Mouse (Mus musculus) neural tube, embryonic 15.5 days (tissue): ENCODE results near the gene Hnrnpa2b1. TPM values are rescaled to one million over a fixed set of nuclear protein-coding genes. Genes with fewer than 3 reads are reported as not detected.
A peak's percentile ranks its signal among the peaks of the same experiment; 100 is the strongest.

Experiments used
- ATAC-seq: fragments of 200-750 bp; cut with Nextera tagmentation; 2 replicates; pipeline ENCODE4 v1.8.0; 2017; ENCODE audit warnings: mild to moderate bottlenecking, moderate TSS enrichment, moderate library complexity; ENCODE audit not compliant: low FRiP score
- H3K27ac ChIP-seq: fragments of 300-500 bp; sonication (generic); replicated peaks from 2 replicates; pipeline ENCODE4 v1.5.1; 2015; ENCODE audit warnings: mild to moderate bottlenecking, inconsistent platforms
- H3K27me3 ChIP-seq: fragments of 300-500 bp; sonication (generic); replicated peaks from 2 replicates; pipeline ENCODE4 v1.6.1; 2015; ENCODE audit warnings: inconsistent platforms
- H3K36me3 ChIP-seq: fragments of 300-500 bp; sonication (generic); 2 replicates; pipeline ENCODE4 v1.6.1; 2015; ENCODE audit warnings: inconsistent platforms
- H3K4me1 ChIP-seq: fragments of 300-500 bp; sonication (generic); 2 replicates; pipeline ENCODE4 v1.6.1; 2015; ENCODE audit warnings: inconsistent platforms
- H3K4me2 ChIP-seq: fragments of 300-500 bp; sonication (generic); 2 replicates; pipeline ENCODE4 v1.6.1; 2015; ENCODE audit warnings: inconsistent platforms, mild to moderate bottlenecking, moderate library complexity
- H3K4me3 ChIP-seq: fragments of 300-500 bp; sonication (generic); replicated peaks from 2 replicates; pipeline ENCODE4 v1.5.1; 2015; ENCODE audit warnings: mild to moderate bottlenecking, inconsistent platforms
- H3K9ac ChIP-seq: fragments of 300-500 bp; sonication (generic); replicated peaks from 2 replicates; pipeline ENCODE4 v1.6.1; 2015; ENCODE audit warnings: mild to moderate bottlenecking, inconsistent platforms
- H3K9me3 ChIP-seq: fragments of 300-500 bp; sonication (generic); replicated peaks from 2 replicates; pipeline ENCODE4 v1.6.1; 2016; ENCODE audit warnings: inconsistent platforms
- WGBS: fragments of 180-500 bp; shearing (Covaris S2); methylation state at CpG from one replicate; pipeline ENCODE4 v1.1.7; 2015; ENCODE audit warnings: mixed read lengths; 5-methylcytosine and 5-hydroxymethylcytosine counted together
- polyA plus RNA-seq: library from polyadenylated mRNA; unstranded; fragments of >200 nt; fragmentation: Nextera tagmentation; extraction: Ambion mirVana; gene quantifications from 2 replicates; pipeline ENCODE4 v1.2.1, GENCODE M21; 2015

The Hnrnpa2b1 gene
- polyA plus RNA-seq, 1 experiment from 2014 or later: 1,222 TPM

DNA sequence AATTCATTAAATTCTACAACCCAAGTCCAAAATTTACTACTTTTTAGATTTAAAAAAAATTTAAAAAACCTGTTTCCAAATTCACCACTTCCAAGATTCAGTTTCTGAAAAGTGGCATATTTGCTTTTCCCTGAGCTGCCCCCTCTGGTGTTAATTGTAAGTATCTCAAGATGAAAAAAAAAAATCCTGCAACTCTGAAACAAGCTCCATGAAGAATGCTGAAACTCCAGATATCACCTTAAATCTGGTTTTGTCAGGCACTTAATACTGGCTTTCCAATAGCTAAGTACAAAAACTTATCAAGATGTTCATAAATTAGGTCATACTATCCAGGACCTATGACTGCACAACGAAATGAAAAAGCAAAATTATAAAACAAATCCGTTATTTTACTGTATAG is 2.0 kb downstream of the Hnrnpa2b1 start:
- Histone ChIP-seq H3K4me3 (peak overlapping the region; percentile 36), H3K4me1 (peaks cover 36% of the 10 kb centered on the region), H3K9me3 (no peaks in the 10 kb centered on the region), H3K36me3 (peaks cover 30% of the 10 kb centered on the region), H3K27ac (no peak overlapping the region), H3K27me3 (no peaks in the 10 kb centered on the region), H3K4me2 (peak overlapping the region; percentile 61), H3K9ac (no peak overlapping the region)
- ATAC-seq: no peak
- 2% methylated on average over 2 of the region's 2 CpGs for WGBS

DNA sequence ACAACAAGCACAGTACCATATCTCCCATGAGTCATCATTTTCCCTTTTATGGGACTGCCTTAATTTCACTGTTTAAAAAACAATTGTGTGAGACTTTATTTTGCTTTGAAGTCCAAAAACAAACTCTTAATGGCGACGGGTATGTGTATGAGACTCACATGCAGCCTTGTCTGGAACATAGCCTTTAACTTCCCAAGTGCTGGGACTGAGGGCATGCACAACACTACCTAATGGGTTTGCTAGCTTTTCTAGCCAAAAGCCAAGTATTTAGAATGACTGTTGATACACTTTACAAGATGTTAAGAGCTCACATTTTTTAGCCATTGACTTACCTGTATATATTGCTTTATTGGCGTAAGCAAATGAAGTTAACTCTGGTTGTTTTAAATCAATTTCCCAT is 9.3 kb downstream of the Hnrnpa2b1 start:
- H3K4me3 ChIP-seq: no peak overlapping the region
- no peak overlapping the region for H3K4me2 ChIP-seq
- H3K27me3 ChIP-seq: no peaks in the 10 kb centered on the region
- no peaks in the 10 kb centered on the region for H3K9me3 ChIP-seq
- H3K9ac ChIP-seq: no peak overlapping the region
- no peak for ATAC-seq
- 74% methylated on average over 3 of the region's 3 CpGs for WGBS
- H3K36me3 ChIP-seq: peaks cover 52% of the 10 kb centered on the region
- H3K4me1 ChIP-seq: peaks cover 11% of the 10 kb centered on the region
- no peak overlapping the region for H3K27ac ChIP-seq

DNA sequence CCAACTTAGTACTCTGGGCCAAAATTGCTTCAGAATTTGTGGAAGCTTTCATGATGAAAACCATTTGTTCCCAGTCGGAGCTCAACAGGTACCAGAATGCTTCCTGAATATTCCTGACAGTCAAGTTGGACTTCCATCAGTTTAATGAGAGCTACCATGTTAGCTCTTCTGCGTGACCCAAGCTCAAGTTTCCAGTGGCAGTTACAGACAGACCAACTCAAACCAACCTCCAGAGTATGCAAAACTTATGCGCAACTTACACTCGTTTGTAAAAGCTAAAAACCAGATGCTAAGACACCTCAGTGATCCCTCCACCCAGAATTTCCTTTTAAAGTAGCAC is 9.7 kb downstream of the Hnrnpa2b1 start:
- 79% methylated on average over 4 of the region's 4 CpGs for WGBS
- Histone ChIP-seq H3K4me3 (no peak overlapping the region), H3K4me1 (peaks cover 8% of the 10 kb centered on the region; the same call in 1 of the 2 replicates), H3K27ac (no peak overlapping the region), H3K9me3 (no peaks in the 10 kb centered on the region), H3K36me3 (peaks cover 49% of the 10 kb centered on the region), H3K27me3 (no peaks in the 10 kb centered on the region), H3K9ac (no peak overlapping the region), H3K4me2 (no peak overlapping the region)
- no peak for ATAC-seq

DNA sequence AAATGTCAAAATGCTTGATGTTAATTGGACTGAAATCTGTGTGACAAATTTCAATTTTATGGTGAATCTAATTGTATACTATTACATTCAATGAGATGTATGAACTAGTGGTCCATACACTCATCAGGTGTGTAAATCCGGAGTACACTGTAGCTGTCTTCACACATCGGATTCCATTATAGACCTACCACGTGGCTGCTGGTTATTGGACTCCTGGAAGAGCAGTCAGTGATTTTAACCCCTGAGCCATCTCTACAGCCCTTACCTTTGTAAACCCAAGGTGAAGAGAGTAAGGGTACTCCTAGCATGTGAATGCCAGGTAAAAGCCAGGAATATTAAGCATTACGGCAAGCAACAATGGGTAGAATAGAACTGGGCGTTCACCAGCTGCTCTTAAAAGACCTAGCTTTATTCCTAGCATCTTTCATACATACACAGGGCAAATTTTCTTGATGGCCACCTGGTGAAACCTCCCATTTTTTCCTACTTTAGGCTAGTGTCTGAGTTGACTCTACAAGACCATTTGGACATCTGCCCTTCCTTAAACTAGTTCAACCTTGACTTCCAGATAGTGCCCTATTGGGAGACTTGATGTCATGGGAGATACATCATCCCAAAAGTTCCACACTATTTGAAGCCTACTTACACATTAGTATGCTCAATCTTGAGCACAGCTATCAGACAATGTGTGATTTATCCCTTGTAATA is 10.2 kb downstream of the Hnrnpa2b1 start:
- H3K27me3 ChIP-seq: no peaks in the 10 kb centered on the region
- H3K9me3 ChIP-seq: no peaks in the 10 kb centered on the region
- peaks cover 48% of the 10 kb centered on the region for H3K36me3 ChIP-seq
- H3K27ac ChIP-seq: no peak overlapping the region
- H3K4me2 ChIP-seq: no peak overlapping the region
- no peak overlapping the region for H3K9ac ChIP-seq
- whole genome bisulfite sequencing: 37% methylated on average over 5 of the region's 5 CpGs
- H3K4me1 ChIP-seq: peaks cover 8% of the 10 kb centered on the region; the same call in 1 of the 2 replicates
- ATAC-seq: 0 out of 2 replicates have a peak, but pooled peaks have one; percentile 4
- no peak overlapping the region for H3K4me3 ChIP-seq

DNA sequence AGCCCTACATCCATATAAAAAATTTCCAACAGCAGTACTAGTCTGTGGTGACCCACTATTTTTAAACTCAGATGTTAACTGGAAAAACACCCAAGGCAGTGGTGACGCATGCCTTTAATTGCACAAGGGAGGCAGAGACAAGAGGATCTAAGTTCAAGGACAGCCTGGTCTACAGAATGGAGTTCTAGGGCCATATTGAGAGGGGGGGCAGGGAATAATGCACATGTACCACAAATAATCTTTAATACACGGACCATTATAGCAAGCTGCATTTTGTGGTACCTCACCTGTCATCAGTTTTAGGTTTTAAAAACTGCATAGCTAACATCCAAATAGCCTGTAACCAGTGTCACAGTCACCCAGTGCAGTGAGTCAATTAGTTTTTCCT is 10.8 kb downstream of the Hnrnpa2b1 start:
- no peaks in the 10 kb centered on the region for H3K9me3 ChIP-seq
- H3K4me3 ChIP-seq: no peak overlapping the region
- no peak overlapping the region for H3K4me2 ChIP-seq
- peaks cover 47% of the 10 kb centered on the region for H3K36me3 ChIP-seq
- H3K9ac ChIP-seq: no peak overlapping the region
- H3K27ac ChIP-seq: no peak overlapping the region
- WGBS: 53% methylated on average over 2 of the region's 2 CpGs
- ATAC-seq: no peak
- H3K4me1 ChIP-seq: peaks cover 8% of the 10 kb centered on the region; the same call in 1 of the 2 replicates
- no peaks in the 10 kb centered on the region for H3K27me3 ChIP-seq

DNA sequence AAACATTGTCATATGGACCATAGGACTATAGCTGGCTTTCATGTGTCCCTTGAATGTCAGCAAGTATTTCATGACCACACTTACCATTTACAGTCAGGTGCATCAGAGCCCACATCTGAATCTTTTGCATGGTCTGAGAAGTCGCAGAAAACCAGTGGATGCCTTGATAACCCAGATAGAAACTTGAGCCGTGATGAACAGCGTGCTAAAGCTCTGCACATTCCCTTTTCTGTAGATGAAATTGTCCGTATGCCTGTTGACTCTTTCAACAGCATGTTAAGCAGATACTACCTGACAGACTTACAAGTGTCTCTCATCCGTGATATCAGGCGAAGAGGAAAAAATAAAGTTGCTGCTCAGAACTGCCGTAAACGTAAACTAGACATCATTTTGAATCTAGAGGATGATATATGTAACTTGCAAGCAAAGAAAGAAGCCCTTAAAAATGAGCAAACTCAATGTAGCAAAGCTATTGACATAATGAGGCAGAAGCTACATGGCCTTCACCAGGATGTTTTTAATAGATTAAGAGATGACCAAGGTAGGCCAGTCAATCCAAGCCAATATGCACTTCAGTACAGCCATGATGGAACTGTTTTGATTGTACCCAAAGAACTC is 11.8 kb downstream of the Hnrnpa2b1 start:
- ATAC-seq: no peak
- Histone ChIP-seq H3K36me3 (peaks cover 38% of the 10 kb centered on the region), H3K27ac (no peak overlapping the region), H3K4me1 (0 out of 2 replicates have a peak, but pooled peaks cover 4% of the 10 kb centered on the region), H3K4me3 (no peak overlapping the region), H3K9ac (no peak overlapping the region), H3K27me3 (no peaks in the 10 kb centered on the region), H3K4me2 (no peak overlapping the region), H3K9me3 (no peaks in the 10 kb centered on the region)
- 85% methylated on average over 8 of the region's 8 CpGs for WGBS

DNA sequence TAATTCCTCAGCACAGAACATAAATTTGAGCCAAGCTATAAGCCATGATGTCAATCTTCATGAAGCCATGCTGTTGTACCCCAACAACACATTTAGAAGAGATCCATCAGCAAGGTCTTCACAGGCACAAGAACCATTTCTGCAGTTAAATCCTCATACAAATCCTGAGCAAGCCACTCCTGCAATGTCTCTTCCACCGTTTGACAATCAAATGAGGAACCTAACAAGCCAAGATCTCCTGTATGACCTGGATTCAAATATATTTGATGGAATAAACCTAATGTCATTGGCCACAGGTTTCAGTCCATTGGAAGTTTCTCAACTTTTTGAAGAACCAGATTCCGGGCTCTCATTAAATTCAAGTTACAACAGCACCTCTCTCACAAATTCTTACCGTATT is 12.4 kb downstream of the Hnrnpa2b1 start:
- H3K9me3 ChIP-seq: no peaks in the 10 kb centered on the region
- H3K4me1 ChIP-seq: 0 out of 2 replicates have a peak, but pooled peaks cover 4% of the 10 kb centered on the region
- H3K9ac ChIP-seq: no peak overlapping the region
- no peak overlapping the region for H3K4me3 ChIP-seq
- 0 out of 2 replicates have a peak overlapping the region, but pooled peaks have one; percentile 24 for H3K27ac ChIP-seq
- WGBS: 83% methylated on average over 3 of the region's 3 CpGs
- H3K27me3 ChIP-seq: no peaks in the 10 kb centered on the region
- peaks cover 37% of the 10 kb centered on the region for H3K36me3 ChIP-seq
- ATAC-seq: no peak
- no peak overlapping the region for H3K4me2 ChIP-seq

DNA sequence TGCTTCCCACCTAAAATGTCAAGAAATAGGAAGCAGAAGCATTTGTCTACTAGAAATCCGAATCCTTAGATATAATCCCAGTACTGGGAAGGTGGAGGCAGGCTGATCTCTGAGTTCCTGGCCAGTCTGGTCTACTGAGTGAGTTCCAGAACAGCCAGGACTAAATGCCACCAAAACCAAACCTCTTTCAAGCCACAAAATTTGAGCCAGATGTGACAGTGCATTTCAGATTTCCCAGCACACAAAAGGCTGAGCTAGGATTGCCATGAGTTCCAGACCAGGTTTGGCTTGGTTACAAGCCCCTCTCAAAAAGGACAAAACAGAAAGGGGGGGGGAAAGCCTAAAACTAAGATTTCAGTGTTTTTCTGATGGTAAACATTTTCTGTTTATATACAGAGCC is 13.5 kb downstream of the Hnrnpa2b1 start:
- H3K4me2 ChIP-seq: no peak overlapping the region
- H3K4me1 ChIP-seq: 0 out of 2 replicates have a peak, but pooled peaks cover 4% of the 10 kb centered on the region
- no peak overlapping the region for H3K9ac ChIP-seq
- no peaks in the 10 kb centered on the region for H3K27me3 ChIP-seq
- no peaks in the 10 kb centered on the region for H3K9me3 ChIP-seq
- 76% methylated on average over 1 of the region's 1 CpGs for WGBS
- H3K36me3 ChIP-seq: peaks cover 29% of the 10 kb centered on the region
- ATAC-seq: no peak
- H3K4me3 ChIP-seq: no peak overlapping the region
- 0 out of 2 replicates have a peak overlapping the region, but pooled peaks have one; percentile 18 for H3K27ac ChIP-seq

DNA sequence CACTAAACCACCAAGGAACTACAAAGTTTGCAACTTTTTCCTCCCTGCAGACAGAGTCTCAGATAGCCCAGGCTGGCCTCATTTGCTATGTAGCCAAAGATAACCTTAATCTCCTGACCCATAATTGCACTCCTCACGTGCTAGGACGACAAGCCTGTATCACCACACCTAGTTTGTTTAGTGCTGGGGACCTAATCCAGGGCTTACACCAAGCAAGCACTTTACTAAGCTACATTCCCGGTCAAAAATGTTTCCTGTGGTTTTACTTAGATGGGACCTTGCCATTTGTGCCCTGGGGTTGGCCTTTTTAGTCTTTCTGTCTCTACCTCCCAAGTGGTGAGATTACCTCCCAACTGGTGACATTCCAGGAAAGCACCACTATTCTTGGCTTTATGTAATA is 14.7 kb downstream of the Hnrnpa2b1 start:
- WGBS: 69% methylated on average over 3 of the region's 3 CpGs
- H3K4me1 ChIP-seq: 0 out of 2 replicates have a peak, but pooled peaks cover 4% of the 10 kb centered on the region
- H3K4me3 ChIP-seq: no peak overlapping the region
- H3K27me3 ChIP-seq: no peaks in the 10 kb centered on the region
- no peak for ATAC-seq
- no peak overlapping the region for H3K4me2 ChIP-seq
- H3K27ac ChIP-seq: no peak overlapping the region
- peaks cover 20% of the 10 kb centered on the region for H3K36me3 ChIP-seq
- H3K9me3 ChIP-seq: no peaks in the 10 kb centered on the region
- no peak overlapping the region for H3K9ac ChIP-seq

DNA sequence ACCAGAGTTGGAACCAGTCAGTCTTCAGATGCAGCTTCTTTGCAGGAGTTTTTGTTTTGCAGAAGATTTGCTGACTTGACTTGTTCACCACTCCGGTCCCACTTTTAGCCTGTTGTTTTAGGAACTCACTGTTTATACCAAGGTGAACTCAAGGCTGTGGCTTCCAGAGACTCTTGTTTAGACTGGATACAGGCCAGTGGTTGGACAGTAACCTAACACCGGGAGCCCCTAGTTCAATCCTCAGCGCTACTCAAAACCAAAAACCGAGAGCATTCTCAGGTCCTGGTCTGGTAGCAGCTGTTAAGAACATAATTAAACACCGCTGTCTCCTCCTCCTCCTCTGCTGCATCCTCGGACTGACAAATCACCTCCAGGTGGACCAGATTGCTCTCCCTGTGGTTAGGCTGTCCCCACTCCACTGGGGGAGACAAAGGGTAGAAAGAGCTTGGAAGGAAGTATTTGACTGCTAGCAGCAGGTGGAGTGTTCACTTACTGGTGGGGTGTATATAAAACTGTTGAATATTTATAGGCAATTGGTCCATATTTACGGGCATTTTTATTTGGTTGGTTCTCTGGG is 16.7 kb downstream of the Hnrnpa2b1 start:
- Histone ChIP-seq H3K27ac (no peak overlapping the region), H3K4me1 (no peaks in the 10 kb centered on the region), H3K9me3 (no peaks in the 10 kb centered on the region), H3K36me3 (peaks cover 5% of the 10 kb centered on the region; the same call in 1 of the 2 replicates), H3K9ac (no peak overlapping the region), H3K27me3 (no peaks in the 10 kb centered on the region), H3K4me3 (no peak overlapping the region), H3K4me2 (no peak overlapping the region)
- ATAC-seq: no peak
- WGBS: 54% methylated on average over 7 of the region's 7 CpGs

DNA sequence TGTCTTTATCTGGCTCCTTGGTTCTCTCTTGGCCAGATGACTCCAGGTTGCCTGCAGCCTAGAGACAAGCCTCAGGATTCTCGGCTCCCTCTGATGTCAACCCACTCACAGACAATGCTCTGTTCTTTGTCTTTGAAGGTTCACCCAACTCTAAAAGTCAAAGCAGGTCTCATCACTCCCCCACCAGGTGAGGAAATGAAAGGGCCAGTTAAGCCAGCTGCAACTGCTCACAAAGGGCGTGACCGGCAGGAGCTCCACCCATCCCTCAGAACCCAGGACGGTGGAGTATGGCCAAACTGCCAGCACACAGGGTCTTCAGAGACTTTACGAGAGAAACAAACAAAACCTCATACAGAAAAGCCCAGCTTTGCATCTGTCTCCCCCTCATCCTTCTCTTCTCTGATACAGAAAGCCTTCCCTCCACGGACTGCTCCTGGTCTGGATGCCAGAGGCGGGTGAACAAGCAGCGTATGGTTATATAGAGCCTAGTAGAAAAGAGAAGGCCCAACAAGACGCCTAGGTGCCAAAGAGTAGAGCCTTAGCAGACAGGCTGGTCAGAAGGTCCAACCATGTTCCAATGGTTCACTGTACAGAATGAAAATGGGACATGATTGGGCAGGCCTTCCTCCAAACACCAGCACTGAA is 27.4 kb downstream of the Hnrnpa2b1 start:
- no peaks in the 10 kb centered on the region for H3K27me3 ChIP-seq
- no peak overlapping the region for H3K4me2 ChIP-seq
- no peak overlapping the region for H3K4me3 ChIP-seq
- H3K27ac ChIP-seq: no peak overlapping the region
- no peaks in the 10 kb centered on the region for H3K9me3 ChIP-seq
- ATAC-seq: no peak
- no peak overlapping the region for H3K9ac ChIP-seq
- H3K36me3 ChIP-seq: no peaks in the 10 kb centered on the region
- WGBS: 52% methylated on average over 9 of the region's 9 CpGs
- no peaks in the 10 kb centered on the region for H3K4me1 ChIP-seq
